Mouse (Mus musculus): ENCODE results near the gene Eif5a.
A peak's percentile ranks its signal among the peaks of the same experiment; 100 is the strongest.
"Not testable (repeated sequence)": the region's sequence is repeated elsewhere in the genome, so short reads cannot be mapped to it uniquely, and the experiment has no call there.

Gene Eif5a

GRCm38 (mm10) chr11:69945997-69946891, 24.5 kb upstream of the Eif5a start:
- DNase-seq (ENCODE audit: extremely low spot score): no peak

GRCm38 (mm10) chr11:69945216-69945615, 23.5 kb upstream of the Eif5a start:
- DNase-seq (ENCODE audit: extremely low spot score): no peak

- no peak for DNase-seq (ENCODE audit: extremely low spot score)
These were observed 19.2 kb upstream of the Eif5a start for GRCm38 (mm10) chr11:69940962-69941361.

- DNase-seq (ENCODE audit: extremely low spot score): no peak
These were observed 18.0 kb upstream of the Eif5a start for GRCm38 (mm10) chr11:69939731-69940130.

GRCm38 (mm10) chr11:69939181-69939580, 17.4 kb upstream of the Eif5a start:
- DNase-seq (ENCODE audit: extremely low spot score): no peak

GRCm38 (mm10) chr11:69938401-69938979, 16.7 kb upstream of the Eif5a start:
- DNase-seq (ENCODE audit: extremely low spot score): no peak

GRCm38 (mm10) chr11:69937834-69938233, 16.1 kb upstream of the Eif5a start:
- DNase-seq (ENCODE audit: extremely low spot score): no peak

- no peak for DNase-seq (ENCODE audit: extremely low spot score)
These were observed 15.6 kb upstream of the Eif5a start for GRCm38 (mm10) chr11:69937385-69937784.

- DNase-seq (ENCODE audit: extremely low spot score): no peak
These were observed 15.1 kb upstream of the Eif5a start for GRCm38 (mm10) chr11:69936714-69937347.

GRCm38 (mm10) chr11:69936156-69936555, 14.4 kb upstream of the Eif5a start:
- DNase-seq (ENCODE audit: extremely low spot score): no peak

GRCm38 (mm10) chr11:69935137-69935879, 13.6 kb upstream of the Eif5a start, which contains the start of gene Ybx2:
Ybx2 (plus strand) TSS chr11:69935796.
- DNase-seq (ENCODE audit: extremely low spot score): peak; percentile 90

- no peak for DNase-seq (ENCODE audit: extremely low spot score)
These were observed 12.9 kb upstream of the Eif5a start for GRCm38 (mm10) chr11:69934681-69935080.

GRCm38 (mm10) chr11:69934169-69934568, 12.4 kb upstream of the Eif5a start:
- peak; percentile 93 for DNase-seq (ENCODE audit: extremely low spot score)

- no peak for DNase-seq (ENCODE audit: extremely low spot score)
These were observed 11.3 kb upstream of the Eif5a start for GRCm38 (mm10) chr11:69933066-69933465.

- no peak for DNase-seq (ENCODE audit: extremely low spot score)
These were observed 10.5 kb upstream of the Eif5a start for GRCm38 (mm10) chr11:69932254-69932653.

- DNase-seq (ENCODE audit: extremely low spot score): no peak
These were observed 10.0 kb upstream of the Eif5a start for GRCm38 (mm10) chr11:69931769-69932168.

- DNase-seq (ENCODE audit: extremely low spot score): no peak
These were observed 9.3 kb upstream of the Eif5a start for GRCm38 (mm10) chr11:69930967-69931537.

- DNase-seq (ENCODE audit: extremely low spot score): not testable (repeated sequence)
These were observed 8.4 kb upstream of the Eif5a start for GRCm38 (mm10) chr11:69930176-69930575.

GRCm38 (mm10) chr11:69929712-69930111, 8.0 kb upstream of the Eif5a start:
- no peak for DNase-seq (ENCODE audit: extremely low spot score)

- no peak for DNase-seq (ENCODE audit: extremely low spot score)
These were observed 5.7 kb upstream of the Eif5a start for GRCm38 (mm10) chr11:69927501-69927900.

- DNase-seq (ENCODE audit: extremely low spot score): no peak
These were observed 1.0 kb upstream of the Eif5a start for GRCm38 (mm10) chr11:69922796-69923195.
